Mouse (Mus musculus) Patski (cell line): Measurements from ENCODE around the gene Vamp5. TPM values are rescaled to one million over a fixed set of nuclear protein-coding genes. Genes with fewer than 3 reads are reported as not detected.

Source experiments
- ATAC-seq: fragments of 100-300 bp; one replicate; pipeline ENCODE4 v1.8.0; 2021
- CTCF ChIA-PET: fragments of 350-600 bp; sonication (Branson Sonifier 250); formaldehyde crosslinking; loops from one replicate; lab custom pipeline; 2022; ENCODE audit warnings: inconsistent platforms; lab: Charles Lee
- POLR2A ChIA-PET: fragments of 350-600 bp; sonication (Branson Sonifier 250); formaldehyde crosslinking; loops from one replicate; lab custom pipeline; 2022; ENCODE audit warnings: antibody characterized with exemption, inconsistent platforms; lab: Charles Lee
- DNase-seq: peaks from one replicate; pipeline ENCODE4 v3.0.0-alpha.2; 2011; ENCODE audit warnings: low read depth, low spot score
- H3K27me3 ChIP-seq: fragments of 371-371 bp; one replicate; pipeline ENCODE4 v1.5.1; 2021
- CTCF ChIP-seq: fragments of 100-300 bp; IDR thresholded peaks from one replicate; pipeline ENCODE4 v1.5.1; 2021
- in situ Hi-C: fragments of 300-500 bp; cut with MboI; formaldehyde crosslinking; loops from 3 replicates; pipeline ENCODE4 v1.11.1; 2018; ENCODE audit warnings: low pct_unique_long_range_greater_than_20kb, mixed read lengths
- polyA plus RNA-seq: library from polyadenylated mRNA; unstranded; gene quantifications from one replicate; pipeline ENCODE4 v1.2.3, GENCODE M21; 2021

Gene Vamp5
- polyA plus RNA-seq, 1 experiment from 2014 or later, result 33.2 TPM

DNA sequence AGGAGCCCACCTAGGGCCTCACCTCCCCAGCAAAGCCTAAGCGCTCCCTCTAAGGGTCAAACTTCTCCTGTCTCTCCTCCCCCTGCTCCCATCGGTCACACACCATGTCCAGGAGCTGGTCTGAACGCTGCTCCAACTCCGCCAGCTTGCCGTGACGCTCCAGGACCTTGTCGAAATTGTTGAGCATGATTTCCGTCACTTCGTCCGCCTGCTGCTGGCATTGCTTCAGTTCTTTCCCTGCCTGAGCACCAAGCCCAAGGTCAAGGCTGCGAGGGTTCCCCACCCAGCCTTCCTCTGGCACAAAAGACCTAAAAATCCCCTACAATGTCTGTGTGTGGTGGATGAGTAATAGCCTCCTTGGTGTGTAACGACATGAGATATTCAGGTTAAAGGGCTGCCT lies 10.2 kb downstream of the Vamp5 start:
- H3K27me3 ChIP-seq, result no peaks in the 10 kb centered on the region
- DNase-seq (no peak), ATAC-seq (no peak)
- TF ChIP-seq CTCF, result no peak
- CTCF ChIA-PET, result interaction anchor here (1.9 to 2.2 kb wide), 2 partner anchors 14 to 20 kb away, joined by 6 to 7 read pairs; partner anchors contain the start of genes Tmem150a and Vamp8
- in situ Hi-C loops, result no loop called here
- POLR2A ChIA-PET, result interaction anchor here (0.6 kb wide), 1 partner anchor 22 kb away, joined by 3 read pairs; no protein-coding TSS in a partner anchor

DNA sequence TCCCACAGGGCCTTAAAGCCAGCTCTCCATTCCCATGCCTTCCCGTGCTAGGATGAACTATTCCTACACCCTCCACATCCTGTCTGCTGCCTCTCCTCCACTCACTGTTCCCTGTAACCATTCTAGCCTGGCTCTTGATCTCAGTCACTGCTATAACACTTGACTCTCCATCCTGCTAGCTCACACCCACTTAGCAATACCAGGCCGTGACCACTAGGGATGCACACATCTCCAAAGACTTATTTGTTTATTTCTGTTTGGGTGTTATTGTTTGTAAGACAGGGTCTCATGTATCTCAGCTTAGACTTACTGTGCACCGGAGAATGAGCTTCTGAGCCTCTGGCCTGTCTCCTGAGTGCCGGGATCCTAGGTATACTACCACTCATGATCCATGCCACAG lies 10.7 kb downstream of the Vamp5 start:
- no peak for DNase-seq
- no peaks in the 10 kb centered on the region for H3K27me3 ChIP-seq
- ChIA-PET POLR2A (no interaction called here), CTCF (interaction anchor here (1.0 to 2.2 kb wide), 2 partner anchors 10 to 14 kb away, joined by 3 to 7 read pairs; partner anchors contain the start of gene Tmem150a)
- TF ChIP-seq CTCF, result peak; percentile 24
- in situ Hi-C loops, result no loop called here
- no peak for ATAC-seq

DNA sequence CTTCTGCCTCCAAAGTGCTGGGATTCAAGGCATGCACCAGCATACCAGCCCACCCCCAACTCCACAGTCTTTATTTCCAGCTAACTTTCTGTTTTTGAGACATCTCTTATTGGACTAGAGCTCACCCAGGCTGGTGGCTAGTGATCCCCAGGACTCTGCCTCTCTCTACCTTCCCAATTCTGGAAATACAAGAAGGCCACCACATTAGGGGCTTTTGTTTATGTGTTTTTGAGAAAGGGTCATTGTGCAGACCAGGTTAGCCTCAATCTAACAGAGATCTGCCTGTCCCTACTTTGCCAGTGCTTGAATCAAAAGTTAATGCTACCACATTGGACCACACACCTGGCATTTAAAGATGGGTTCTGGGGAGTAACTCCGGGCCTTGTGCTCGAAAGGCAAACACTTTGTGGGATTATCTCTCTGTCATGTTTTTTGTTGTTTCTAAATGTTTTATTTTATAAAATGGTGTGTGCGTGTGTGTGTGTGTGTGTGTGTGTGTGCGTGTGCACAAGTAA lies 12.8 kb downstream of the Vamp5 start:
- DNase-seq, result no peak
- CTCF ChIA-PET, result no interaction called here
- TF ChIP-seq CTCF, result no peak
- POLR2A ChIA-PET, result no interaction called here
- no peaks in the 10 kb centered on the region for H3K27me3 ChIP-seq
- in situ Hi-C loops, result no loop called here
- ATAC-seq, result no peak

DNA sequence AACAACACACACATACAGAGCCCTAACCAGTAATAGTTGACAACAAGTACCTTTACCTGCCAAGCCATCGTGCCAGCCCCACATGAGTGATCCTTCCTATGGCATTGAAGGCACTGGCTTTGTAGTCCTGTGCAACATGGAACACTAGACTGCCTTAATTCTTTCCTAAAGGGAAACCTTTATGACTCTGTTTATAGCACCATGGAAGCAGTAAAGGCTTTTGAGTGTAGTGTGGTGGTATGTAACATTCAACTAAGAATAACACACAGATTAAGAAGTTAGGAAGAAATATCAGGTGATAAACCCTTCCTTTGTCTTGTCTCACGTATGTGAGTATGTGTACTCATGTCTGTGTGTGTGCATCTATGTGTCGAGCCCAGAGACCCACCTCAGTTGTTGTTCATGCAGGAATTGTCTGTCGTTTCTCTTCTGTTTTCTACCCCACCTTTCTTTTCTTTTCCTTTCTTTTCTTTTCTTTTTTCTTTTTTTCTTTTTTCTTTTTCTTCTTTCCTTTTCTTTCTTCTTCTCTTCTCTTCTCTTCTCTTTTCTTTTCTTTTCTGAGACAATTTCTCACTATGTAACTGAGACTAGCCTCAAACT lies 13.3 kb downstream of the Vamp5 start, which contains the start of gene Rnf181:
Gene Rnf181 (minus strand): TSS at position 113 of the 600 bp plus-strand sequence.
- ATAC-seq (no peak), DNase-seq (no peak)
- no peak for TF ChIP-seq CTCF
- no peaks in the 10 kb centered on the region for H3K27me3 ChIP-seq
- POLR2A ChIA-PET, result interaction anchor here (0.6 to 0.9 kb wide), 2 partner anchors 23 to 283 kb away, joined by 3 to 6 read pairs; no protein-coding TSS in a partner anchor
- CTCF ChIA-PET, result no interaction called here
- in situ Hi-C loops, result no loop called here

DNA sequence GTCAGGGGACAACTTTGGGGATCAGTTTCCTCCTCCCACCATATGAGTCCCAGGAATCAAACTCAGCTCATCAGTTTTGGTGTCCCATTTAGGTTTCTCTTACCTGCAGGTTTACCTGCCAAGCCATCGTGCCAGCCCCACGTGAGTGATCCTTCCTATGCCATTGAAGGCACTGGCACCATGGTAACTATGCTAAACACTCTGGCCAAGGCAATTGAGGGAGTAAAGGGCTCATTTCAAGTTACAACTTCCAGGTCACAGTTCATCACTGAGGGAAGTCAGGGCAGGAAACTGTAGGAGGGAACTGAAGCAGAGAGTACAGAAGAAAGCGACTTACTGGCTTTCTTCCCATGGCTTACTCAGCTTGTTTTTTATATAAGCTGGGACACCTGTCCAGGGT lies 14.0 kb downstream of the Vamp5 start:
- DNase-seq, result no peak
- no peaks in the 10 kb centered on the region for H3K27me3 ChIP-seq
- in situ Hi-C loops, result no loop called here
- no peak for ATAC-seq
- TF ChIP-seq CTCF, result no peak
- POLR2A ChIA-PET, result interaction anchor here (0.6 to 0.9 kb wide), 2 partner anchors 23 to 282 kb away, joined by 3 to 6 read pairs; no protein-coding TSS in a partner anchor
- CTCF ChIA-PET, result no interaction called here

DNA sequence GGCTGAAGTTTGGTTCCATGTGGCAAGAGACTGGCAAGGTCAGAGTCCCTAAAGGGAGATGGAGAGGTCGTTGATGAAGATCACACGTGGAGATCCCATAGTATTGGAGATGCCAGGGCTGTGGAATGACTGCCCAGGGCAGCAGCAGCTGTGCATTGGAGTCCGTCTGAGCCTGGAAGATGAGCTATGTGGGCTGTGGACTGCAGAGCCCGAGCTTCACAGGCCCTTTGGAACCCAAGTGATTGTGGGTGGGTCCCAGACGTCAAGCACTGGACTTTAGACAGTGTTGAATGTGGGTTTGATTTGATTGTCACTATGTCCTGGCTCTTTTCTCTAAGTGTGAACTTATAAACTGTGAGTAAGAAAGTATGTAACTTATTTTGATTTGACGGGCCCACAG lies 15.3 kb downstream of the Vamp5 start:
- CTCF ChIA-PET, result interaction anchor here (1.1 to 2.3 kb wide), 7 partner anchors 9 to 88 kb away, joined by 4 to 10 read pairs (median 5); partner anchors contain the start of genes Tmem150a and Vamp8
- no peaks in the 10 kb centered on the region for H3K27me3 ChIP-seq
- TF ChIP-seq CTCF, result no peak
- in situ Hi-C loops, result no loop called here
- POLR2A ChIA-PET, result interaction anchor here (1.6 kb wide), 1 partner anchor 33 kb away, joined by 4 read pairs; no protein-coding TSS in a partner anchor
- no peak for ATAC-seq
- DNase-seq, result no peak

DNA sequence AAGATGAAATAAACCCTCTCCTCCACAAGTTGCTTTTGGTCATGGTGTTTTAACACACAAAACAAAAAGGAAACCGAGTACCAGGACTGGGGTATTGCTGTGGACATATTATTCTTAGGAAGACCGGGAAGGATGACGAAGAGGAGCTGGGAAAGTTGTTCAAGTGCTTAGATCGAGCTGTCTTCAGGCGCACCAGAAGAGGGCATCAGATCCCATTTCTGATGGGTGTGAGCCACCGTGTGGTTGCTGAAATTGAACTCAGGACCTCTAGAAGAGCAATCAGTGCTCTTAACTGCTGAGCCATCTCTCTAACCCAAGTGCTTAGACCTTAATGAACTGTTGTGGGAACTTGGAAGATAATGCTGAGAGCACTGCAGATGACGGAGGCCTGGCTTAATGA lies 16.3 kb downstream of the Vamp5 start:
- POLR2A ChIA-PET, result interaction anchor here (0.8 to 1.6 kb wide), 2 partner anchors 26 to 34 kb away, joined by 3 to 4 read pairs; partner anchors contain the start of gene Vamp8
- DNase-seq (no peak), ATAC-seq (no peak)
- in situ Hi-C loops, result no loop called here
- no peaks in the 10 kb centered on the region for H3K27me3 ChIP-seq
- TF ChIP-seq CTCF, result no peak
- CTCF ChIA-PET, result interaction anchor here (0.8 to 2.3 kb wide), 10 partner anchors 8 to 87 kb away, joined by 3 to 10 read pairs (median 4); partner anchors contain the start of genes Tmem150a and Vamp8

DNA sequence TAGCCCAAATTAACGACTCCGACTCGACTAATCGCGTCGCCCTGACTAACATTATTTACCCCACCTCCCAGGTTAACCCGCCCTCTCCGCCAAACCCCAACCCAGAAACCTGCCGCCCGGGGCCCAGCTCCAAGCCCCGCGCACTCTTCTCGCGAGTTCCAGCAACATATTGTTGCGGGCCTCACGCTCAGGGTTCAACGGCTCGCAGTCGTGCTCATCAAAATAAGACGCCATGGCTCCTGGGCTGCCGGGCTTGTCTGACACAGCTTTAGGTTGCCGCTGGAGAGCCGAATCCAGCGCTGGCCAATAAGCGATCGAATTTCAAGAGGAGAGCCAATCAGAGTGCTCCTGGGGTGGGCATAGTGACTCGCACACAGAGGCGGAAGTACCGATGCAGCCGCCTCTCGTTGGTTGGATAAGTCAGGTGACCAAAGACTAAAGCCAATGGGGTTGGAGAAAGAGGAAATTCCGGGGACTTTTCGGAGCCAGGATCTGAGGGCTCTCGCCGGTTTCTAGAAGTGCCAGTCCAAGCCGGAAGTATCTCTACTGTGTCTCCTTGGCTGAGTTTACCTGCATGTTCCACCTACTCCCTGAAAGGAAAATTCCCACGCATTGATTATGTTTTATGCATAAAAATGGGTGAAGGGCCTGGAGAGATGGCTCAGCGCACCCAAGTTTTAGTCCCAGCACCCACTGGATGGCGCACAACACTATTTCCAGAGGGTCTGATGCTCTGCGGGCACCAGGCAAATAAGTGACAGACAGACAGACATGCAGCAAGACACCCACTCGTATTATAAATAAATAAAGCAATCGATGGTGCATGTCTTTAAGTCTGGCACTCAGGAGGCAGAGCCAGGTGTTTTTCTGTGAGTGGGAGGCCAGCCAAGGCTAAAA lies 17.9 kb downstream of the Vamp5 start:
- ATAC-seq (peak; percentile 98), DNase-seq (peak; percentile 94)
- in situ Hi-C loops, result no loop called here
- POLR2A ChIA-PET, result interaction anchor here (0.9 kb wide), 1 partner anchor 17 kb away, joined by 3 read pairs; the partner anchor contains the start of gene Vamp5
- H3K27me3 ChIP-seq, result no peaks in the 10 kb centered on the region
- TF ChIP-seq CTCF, result no peak
- CTCF ChIA-PET, result interaction anchor here (0.7 to 1.2 kb wide), 2 partner anchors 17 to 48 kb away, joined by 3 read pairs; partner anchors contain the start of gene Usp39

DNA sequence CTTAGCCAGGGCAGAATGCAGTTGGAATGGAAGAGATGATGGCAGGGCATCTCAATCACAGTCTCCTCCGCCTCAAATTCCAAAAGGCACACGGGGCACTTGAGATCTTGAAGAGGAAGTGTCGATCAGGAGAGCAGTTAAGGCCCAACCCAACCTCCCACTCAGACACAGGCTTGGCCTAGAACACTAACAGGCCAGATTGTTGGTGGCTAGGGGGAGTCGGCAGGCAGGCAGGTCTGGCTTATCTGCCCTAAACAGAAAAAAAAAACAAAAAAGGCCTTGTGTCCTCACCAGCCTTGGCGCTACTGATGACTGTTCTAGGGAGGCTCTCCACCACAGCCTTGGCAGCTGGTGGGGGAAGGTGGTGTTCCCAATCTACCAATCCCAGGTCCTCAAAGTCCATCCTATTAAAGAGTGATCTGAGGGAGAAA lies 19.1 kb downstream of the Vamp5 start:
- no peaks in the 10 kb centered on the region for H3K27me3 ChIP-seq
- ChIA-PET CTCF (interaction anchor here (1.2 kb wide), 1 partner anchor 49 kb away, joined by 3 read pairs; no protein-coding TSS in a partner anchor), POLR2A (interaction anchor here (0.9 kb wide), 1 partner anchor 19 kb away, joined by 3 read pairs; the partner anchor contains the start of gene Vamp5)
- DNase-seq (no peak), ATAC-seq (no peak)
- no peak for TF ChIP-seq CTCF
- in situ Hi-C loops, result no loop called here

DNA sequence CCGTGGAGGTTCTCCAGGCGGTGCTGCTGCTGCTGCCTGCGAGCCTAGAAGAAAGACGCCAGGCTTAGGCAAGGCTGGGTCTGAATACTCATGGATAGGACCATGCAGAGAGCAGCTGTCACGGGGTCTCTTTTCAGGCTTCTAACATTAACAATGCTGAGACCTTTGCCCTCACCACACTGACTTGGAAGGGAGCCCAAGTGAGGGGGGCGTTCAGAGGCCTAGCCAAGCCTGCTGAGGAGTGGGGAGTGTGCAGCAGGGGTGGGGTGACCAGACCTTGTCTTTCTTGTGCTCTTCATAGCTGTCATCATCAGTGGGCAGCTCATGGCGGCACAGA lies 19.7 kb downstream of the Vamp5 start:
- in situ Hi-C loops, result no loop called here
- DNase-seq (no peak), ATAC-seq (no peak)
- POLR2A ChIA-PET, result no interaction called here
- TF ChIP-seq CTCF, result no peak
- H3K27me3 ChIP-seq, result no peaks in the 10 kb centered on the region
- CTCF ChIA-PET, result no interaction called here
